Mouse (Mus musculus) brain, embryonic 14.5 days (tissue): ENCODE measurements at regions not wholly inside any gene's neighbourhood (a gene's known extent, or its start where the extent isn't known, plus 50 kb on each side); places are given as distances from the start of the nearest gene placed in this dataset.

ENCODE experiments used
- DNase-seq: peaks from one replicate; pipeline ENCODE4 v3.0.0-alpha.2; 2011; ENCODE audit warnings: low read depth
- CTCF ChIP-seq: fragments of 200-500 bp; IDR thresholded peaks from 2 replicates; pipeline ENCODE4 v1.5.1; 2012; ENCODE audit warnings: inconsistent platforms, mild to moderate bottlenecking, moderate library complexity, borderline replicate concordance; ENCODE audit not compliant: insufficient read depth, insufficient read length; ENCODE audit errors: extremely low read depth
- POLR2A ChIP-seq: fragments of 200-500 bp; IDR thresholded peaks from 2 replicates; pipeline ENCODE4 v1.6.1; 2012; ENCODE audit warnings: mild to moderate bottlenecking, inconsistent platforms, borderline replicate concordance; ENCODE audit not compliant: poor library complexity, insufficient read depth, insufficient read length, severe bottlenecking; ENCODE audit errors: extremely low read depth

GRCm38 (mm10) chr16:50762096-50762495 is 171.1 kb upstream of the Ccdc54 start:
- no peak for TF ChIP-seq CTCF
- TF ChIP-seq POLR2A: no peak
- no peak for DNase-seq

- TF ChIP-seq CTCF (no peak), POLR2A (no peak)
- DNase-seq: no peak
These were observed 169.0 kb upstream of the Ccdc54 start for GRCm38 (mm10) chr16:50759979-50760378.

GRCm38 (mm10) chr16:50756696-50757095 is 165.7 kb upstream of the Ccdc54 start:
- peak; percentile 52; the same call in 1 of the 2 replicates for TF ChIP-seq CTCF
- TF ChIP-seq POLR2A: no peak
- DNase-seq: peak; percentile 43

DNA sequence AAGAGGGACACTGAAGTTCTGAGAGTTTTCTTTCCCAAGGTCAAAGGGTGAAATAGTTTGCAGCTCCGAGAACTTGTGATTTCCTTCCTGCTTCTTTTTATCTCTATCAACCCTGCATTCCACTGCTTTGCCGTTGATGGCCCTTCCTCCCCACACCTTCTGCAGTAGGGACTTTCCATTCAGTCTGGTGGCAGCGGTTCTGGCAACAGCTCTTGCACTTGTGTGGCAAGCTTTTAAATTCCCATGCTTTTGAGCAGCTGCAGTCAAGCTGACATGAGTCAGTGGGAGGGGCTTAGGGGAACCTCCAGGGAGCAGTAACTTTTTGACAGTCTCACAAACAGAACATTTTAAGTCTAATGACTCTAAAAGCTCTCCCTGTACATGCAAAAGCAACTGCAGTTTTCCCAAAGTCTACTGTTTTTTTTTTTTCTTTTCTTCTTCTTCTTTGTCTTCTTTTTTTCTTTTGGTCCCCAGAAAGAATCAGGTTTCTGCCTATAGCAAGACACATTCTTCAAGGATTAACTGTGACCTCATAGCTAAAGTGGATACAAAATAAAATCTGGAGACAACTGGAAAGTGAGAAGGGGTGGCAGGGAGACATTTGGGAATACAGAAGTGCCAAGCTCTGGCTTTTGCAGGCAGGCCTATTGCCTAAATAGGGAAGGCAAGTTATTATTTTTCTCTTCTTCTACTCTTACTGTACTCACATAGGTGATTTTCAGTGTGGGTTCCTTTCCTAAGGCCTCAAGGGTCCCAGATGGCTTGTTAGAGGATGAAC is 162.8 kb upstream of the Ccdc54 start:
- DNase-seq: peak; percentile 33
- TF ChIP-seq CTCF (no peak), POLR2A (no peak)

GRCm38 (mm10) chr16:50753046-50753445 is 162.1 kb upstream of the Ccdc54 start:
- no peak for TF ChIP-seq CTCF
- no peak for TF ChIP-seq POLR2A
- DNase-seq: no peak

DNA sequence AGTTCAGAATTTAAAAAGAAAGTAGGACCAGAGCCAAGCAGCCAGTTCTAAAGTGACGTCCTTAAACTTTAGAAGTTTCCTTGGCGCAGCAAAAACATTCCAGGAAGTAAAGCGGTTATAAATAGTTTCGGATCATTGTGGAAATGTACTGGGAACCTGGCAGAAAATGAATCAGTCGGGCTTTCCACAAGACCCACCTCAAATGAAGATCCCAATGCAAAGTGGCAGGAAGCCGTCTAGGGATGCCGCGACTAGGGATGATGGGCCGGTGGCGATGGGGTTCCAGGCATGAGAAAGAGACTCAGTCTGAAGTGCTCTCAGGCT is 161.3 kb upstream of the Ccdc54 start:
- no peak for TF ChIP-seq POLR2A
- no peak for TF ChIP-seq CTCF

DNA sequence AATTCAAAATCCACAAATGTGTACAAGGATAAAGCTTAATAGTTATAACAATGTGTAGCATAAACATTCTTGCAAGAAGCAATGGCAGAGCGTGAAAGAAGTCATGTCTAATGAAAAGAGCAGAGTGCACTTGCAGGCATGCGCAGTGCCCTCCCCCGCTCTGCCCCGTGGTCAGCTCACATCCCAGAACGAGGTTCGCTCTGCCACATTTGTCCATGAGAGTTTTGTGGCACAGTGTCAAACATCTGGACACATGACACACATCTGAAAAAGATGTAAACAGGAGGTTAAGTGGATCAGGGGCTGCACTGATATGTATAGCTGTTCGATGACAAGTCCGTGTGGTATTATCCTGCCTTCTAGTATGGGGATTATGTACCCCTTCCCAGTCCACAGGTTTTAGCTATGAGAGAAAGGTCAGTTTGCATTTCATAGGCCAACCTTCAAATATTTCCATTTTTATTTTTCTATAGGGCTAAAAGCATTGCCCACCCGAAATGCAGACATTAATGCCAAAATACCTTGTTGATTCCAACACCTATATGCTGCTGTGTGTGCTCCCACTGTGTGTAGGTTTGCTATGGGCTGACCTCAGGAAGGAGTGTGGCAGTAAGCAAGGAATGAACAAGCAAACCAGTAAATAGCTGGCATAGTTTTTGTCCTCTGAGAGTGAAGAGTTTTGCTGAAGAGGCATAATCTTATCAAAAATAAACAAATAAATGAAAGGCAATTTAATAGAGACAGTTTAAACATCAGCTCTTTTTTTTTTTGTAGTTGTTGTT is 160.7 kb upstream of the Ccdc54 start:
- TF ChIP-seq POLR2A: no peak
- TF ChIP-seq CTCF: no peak
- no peak for DNase-seq

More for the DNA sequence above, 161.3 kb upstream of the Ccdc54 start:
- DNase-seq: no peak

- TF ChIP-seq CTCF (no peak), POLR2A (no peak)
These were observed 156.7 kb upstream of the Ccdc54 start for GRCm38 (mm10) chr16:50747698-50748097.

GRCm38 (mm10) chr16:50745723-50746122 is 154.8 kb upstream of the Ccdc54 start:
- no peak for TF ChIP-seq POLR2A
- TF ChIP-seq CTCF: no peak
- DNase-seq: no peak

More at GRCm38 (mm10) chr16:50747698-50748097, 156.7 kb upstream of the Ccdc54 start:
- no peak for DNase-seq

DNA sequence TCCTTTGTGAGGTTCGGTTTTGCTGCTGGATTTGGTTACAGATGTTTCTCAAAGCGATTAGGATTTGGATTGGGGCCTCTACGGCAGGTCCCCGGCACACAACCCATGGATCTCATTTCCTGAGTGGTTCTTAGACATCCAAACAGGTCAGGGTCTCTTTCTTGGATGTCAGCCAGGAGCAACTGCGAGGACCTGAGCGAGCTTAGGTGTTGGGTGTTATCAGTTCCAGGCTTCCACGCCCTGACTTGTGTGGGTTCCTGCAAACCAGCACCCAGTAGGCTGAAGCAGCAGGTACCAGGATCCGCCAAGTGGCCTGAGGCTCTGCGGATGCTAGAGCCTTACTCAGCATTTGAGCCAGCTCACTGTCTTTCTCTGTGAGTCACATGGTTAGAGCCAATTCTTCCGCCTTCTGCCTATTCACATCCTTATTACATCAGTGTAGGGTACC is 146.5 kb upstream of the Ccdc54 start:
- no peak for TF ChIP-seq POLR2A
- peak; percentile 43 for DNase-seq

DNA sequence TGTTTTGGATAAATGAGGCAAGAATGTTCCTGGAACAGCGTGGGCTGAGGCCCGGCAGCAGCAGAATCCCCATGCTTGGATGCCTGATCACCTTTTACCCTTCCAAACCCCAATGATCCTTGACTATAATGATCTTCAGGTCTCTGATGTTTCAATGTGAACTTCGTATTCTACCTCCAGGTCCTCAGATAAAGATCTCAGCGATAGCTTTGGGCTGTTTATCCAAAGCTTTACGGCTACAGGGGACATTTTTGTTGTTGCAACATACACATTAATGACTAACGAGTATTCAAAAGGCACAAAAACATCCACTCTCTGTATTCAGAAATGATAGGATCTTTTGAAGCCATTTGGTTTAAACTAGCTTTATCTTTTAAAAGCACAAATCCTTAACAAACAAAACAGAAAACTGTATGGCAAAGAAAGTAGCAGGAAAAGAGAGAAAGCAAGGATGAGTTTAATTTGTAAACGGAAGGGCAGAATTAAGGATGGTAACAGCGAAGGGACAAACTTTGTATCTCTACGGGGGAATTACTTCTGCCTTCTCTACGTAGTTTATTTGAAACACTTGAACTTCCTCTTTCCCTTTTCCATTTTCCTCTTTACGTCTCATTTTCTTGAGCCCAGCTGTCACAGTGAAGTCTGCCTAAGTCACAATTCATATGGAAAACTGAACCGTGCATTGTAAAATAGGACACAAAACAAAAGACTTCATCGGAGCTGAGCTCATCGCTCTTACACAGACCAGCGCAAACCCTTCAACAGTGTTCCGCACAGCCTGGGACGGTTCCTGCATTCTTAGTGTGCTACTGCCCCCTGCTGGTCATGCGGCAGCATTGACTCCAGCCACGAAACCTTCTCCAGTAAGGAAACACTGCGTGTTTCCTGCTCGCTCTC is 145.4 kb upstream of the Ccdc54 start:
- peak; percentile 97 for DNase-seq
- no peak for TF ChIP-seq POLR2A
- TF ChIP-seq CTCF: peak; percentile 99
